Mouse (Mus musculus) layer of hippocampus, postnatal 10 days (tissue): ENCODE data around the gene Ecel1. TPM values are rescaled to one million over a fixed set of nuclear protein-coding genes. Genes with fewer than 3 reads are reported as not detected.

ENCODE experiments used
- DNase-seq, 2 experiments: peaks; one replicate each; pipeline ENCODE4 v3.0.0; 2021; ENCODE audit warnings: low spot score in 2 of 2
- long read RNA-seq: library from polyadenylated mRNA; stranded (forward); transcript quantifications from one replicate; pipeline ENCODE4 v2.0.0, GENCODE M21; 2023
- total RNA-seq, 2 experiments: library from RNA; stranded (reverse); gene quantifications; 2 replicates each; pipeline ENCODE4 v1.2.3; 2021

Ecel1 gene
- 1 to 10 TPM; 4.1 to 4.5 TPM for total RNA-seq
- long read RNA-seq, transcript Ecel1-203 (18 exons, 2,898 nt): major isoform, 5 of 8 reads
- long read RNA-seq, partial matches to known transcripts: 2 of 8 reads
- long read RNA-seq, other reads (novel, unspliced or antisense): 1 of 8 reads

- DNase-seq: no peak
These were observed at the start of gene Ecel1 for GRCm38 (mm10) chr1:87156199-87156587. Gene Ecel1, minus strand, starts transcription at chr1:87156521.

- no peak for DNase-seq
These were observed 49.2 kb upstream of the Ecel1 start for GRCm38 (mm10) chr1:87205502-87205901.

DNA sequence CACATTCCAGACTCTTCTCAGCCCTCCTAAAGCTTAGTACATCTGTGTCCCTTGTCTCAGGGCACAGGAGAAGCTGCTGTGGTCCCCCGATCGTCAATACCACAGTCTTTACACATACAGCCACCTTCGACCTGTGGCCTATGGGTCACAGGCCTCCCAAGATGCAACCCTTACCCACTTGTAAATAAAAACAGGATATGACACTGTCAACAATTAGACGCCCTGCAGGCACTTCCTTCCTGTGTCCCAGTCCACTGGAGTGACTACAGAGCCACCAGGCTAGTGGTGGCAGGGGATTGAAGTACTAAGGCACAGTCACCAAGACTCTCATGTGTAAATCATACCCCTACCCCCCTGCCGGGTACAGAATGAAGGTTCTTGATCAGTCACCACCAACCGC lies 48.7 kb upstream of the Ecel1 start:
- no peak for DNase-seq

GRCm38 (mm10) chr1:87204465-87204864 lies 48.1 kb upstream of the Ecel1 start, which contains the start of gene Chrng:
Gene Chrng, plus strand, starts transcription at chr1:87204657.
- DNase-seq: no peak

- DNase-seq: no peak
These were observed 47.5 kb upstream of the Ecel1 start for GRCm38 (mm10) chr1:87203779-87204178.

DNA sequence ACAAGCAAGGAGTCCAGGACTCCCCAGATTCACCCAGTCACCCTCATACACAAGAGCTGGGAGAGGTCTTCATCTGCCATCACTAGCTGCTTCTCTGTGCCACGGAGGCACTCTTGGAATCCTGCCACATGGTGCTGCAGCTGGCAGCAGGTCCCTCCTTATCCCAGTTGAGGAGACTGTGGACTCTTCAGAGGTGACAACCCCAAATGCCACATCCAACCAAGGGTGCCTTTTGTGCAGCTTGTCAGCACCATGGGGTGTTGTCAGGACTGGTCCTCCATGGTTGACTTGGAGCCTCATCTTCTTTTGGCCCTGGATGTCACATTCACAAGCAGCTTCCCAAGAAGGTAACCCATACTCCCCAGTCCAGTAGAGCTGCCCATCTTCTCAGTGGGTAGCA lies 45.5 kb upstream of the Ecel1 start:
- no peak for DNase-seq

DNA sequence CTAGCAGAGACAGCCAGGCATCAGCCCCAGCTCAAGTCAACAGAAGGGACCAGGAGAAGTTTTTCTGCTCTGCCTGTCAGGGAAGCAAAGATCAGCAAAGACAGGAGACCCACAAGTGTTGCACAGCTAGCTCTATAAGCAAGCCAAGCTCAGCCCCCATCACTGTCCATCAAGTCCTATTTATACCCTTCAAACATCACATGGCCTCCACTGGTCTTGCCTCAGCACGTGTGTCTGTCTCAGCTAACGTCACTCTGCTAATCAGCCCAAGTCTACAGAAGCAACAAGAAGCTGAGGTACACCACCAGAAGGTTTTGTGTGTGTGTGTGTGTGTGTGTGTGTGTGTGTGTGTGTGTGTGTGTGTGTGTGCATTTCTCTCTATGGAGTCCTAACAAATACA lies 44.5 kb upstream of the Ecel1 start:
- no peak for DNase-seq

GRCm38 (mm10) chr1:87198119-87199065 lies 42.1 kb upstream of the Ecel1 start:
- no peak for DNase-seq

- DNase-seq: no peak
These were observed 41.0 kb upstream of the Ecel1 start for GRCm38 (mm10) chr1:87197296-87197695.

GRCm38 (mm10) chr1:87190429-87190828 lies 34.1 kb upstream of the Ecel1 start, which contains the start of gene Chrnd:
Gene Chrnd, plus strand, starts transcription at chr1:87190607.
- DNase-seq: no peak

- peak; percentile 83 to 84 for DNase-seq
These were observed 30.7 kb upstream of the Ecel1 start for GRCm38 (mm10) chr1:87187037-87187355.

- no peak for DNase-seq
These were observed 30.1 kb upstream of the Ecel1 start for GRCm38 (mm10) chr1:87186261-87187036.

- DNase-seq: no peak
These were observed 29.2 kb upstream of the Ecel1 start for GRCm38 (mm10) chr1:87185526-87185925.

- DNase-seq: peak; percentile 86
These were observed 28.4 kb upstream of the Ecel1 start for GRCm38 (mm10) chr1:87184751-87185139.

DNA sequence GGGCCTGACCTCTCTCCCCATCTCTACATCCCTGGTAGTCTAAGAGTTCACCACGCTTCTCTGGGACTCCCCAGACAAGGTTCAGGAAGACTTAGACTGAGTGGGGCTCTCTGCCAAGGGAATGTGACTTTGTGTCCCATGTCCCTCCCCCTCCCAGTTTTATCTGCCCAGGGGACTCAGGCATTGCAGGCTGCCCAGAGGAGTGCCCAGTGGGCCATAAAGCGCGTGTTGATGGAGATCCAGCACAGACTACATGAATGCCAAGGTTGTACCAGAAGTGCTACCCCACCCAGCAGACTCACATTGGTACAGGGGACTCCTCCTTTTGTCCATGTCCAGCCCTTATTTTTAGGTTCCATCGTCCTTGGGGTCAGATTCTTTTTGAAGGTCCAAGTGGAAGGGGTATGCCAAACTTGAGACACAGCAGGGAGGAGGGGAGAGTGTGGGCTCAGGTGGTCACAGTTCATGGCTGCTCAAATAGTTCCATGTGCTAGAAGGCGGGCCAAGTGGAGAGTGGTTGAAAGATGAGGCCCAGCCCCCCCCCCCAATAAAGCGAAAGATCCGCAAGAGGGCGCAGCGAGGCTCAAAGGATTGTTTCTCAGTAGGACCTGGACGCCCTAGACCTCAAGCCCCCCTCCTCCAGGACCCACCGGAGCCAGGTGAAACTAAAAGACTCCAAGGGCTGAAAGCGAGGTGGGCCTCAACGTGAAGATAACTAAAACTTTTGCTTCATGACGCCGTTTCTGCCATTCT lies 27.9 kb upstream of the Ecel1 start:
- DNase-seq: no peak

DNA sequence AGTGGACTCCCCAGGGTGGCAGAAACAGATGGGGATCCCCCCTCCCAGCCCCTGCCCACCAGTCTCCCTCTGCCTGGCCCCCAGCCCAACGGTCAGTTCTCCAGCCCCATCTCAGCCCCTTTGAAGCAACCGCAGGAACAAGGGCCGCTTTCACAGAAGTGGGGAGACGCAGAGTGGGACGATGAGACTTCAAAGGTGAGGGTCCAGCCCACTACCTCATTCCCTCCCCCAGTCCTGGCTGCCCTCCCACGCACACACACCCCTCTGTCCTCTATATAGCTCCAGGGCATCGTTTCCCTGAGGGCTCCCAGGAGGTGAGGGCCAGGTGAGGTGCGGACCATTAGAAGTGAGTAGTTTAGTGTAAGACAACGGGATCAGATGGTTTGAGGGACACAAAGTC lies 26.7 kb upstream of the Ecel1 start, which contains the start of gene Prss56:
Prss56 (plus strand) TSS at position 301 of the 400 bp plus-strand sequence.
- DNase-seq: no peak

- DNase-seq: no peak
These were observed 24.6 kb upstream of the Ecel1 start for GRCm38 (mm10) chr1:87180896-87181295.

- DNase-seq: peak; percentile 77 to 79
These were observed 19.6 kb upstream of the Ecel1 start for GRCm38 (mm10) chr1:87175852-87176292.

DNA sequence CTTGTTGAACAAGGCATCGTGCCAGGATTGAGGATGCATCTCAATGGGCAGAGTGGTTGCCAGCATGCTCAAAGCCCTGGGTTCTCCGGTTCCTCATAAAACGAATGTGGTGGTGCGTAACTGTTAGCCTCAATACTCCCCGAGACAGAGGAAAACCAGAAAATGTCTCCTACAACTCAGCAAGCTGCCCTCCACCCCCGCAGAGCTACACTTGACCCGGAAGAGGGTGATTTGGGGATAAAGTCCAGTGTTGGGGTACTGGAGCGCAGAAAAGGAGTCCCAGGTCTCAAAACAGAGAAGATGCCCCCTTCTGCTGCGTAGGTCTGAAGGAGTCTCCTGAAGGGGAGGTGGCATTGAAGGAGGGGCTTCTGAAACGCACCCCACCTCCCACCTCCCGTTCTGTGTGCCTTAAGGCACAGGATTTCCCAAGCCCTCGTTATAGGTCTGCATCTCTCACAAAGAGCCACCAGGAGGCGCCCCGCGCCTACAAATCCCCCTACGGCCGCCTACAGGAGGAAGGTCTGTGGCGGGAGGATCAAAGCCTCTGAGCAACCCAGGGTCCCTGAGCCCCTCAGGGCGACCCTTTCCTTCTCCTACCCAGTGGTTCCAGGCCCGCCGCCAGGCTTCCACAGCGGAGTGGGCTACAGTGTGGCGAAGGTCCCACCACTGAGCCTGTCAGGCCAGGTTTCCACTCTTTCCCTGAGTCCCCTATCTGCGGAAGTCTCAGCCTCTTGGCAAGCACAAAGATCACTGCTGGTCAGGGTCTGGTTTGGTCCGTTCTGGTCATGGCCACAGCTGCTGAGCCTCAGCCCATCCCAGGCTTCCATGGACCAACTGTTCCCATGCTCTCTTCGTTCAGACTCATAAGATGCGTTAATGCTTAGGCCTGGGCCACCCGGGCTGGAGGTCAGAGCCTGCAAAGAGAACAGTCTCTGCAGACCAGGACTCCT lies 18.0 kb upstream of the Ecel1 start:
- DNase-seq: peak; percentile 74 to 77

DNA sequence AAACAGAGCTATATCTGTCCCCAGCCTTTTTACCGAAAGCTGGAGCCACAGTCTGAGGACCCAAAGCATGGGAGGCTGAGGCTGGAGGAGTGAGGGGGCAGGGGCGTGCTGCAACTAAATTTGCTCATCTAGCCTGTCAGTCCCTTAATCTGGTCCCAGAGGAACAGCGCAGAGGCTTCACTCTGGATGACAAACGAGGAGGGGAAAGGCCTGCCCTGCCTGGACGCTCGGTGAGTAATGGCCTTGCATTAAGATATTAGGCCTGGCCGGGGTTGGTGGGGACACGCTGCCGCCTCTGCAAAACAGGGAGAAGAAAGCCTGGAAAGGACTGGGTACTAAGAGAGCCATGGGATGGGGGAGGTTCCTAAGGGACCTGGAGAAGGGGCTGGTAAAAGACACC lies 16.0 kb upstream of the Ecel1 start:
- DNase-seq: no peak
